Mouse (Mus musculus) heart, adult 11 months (tissue): Measurements from ENCODE around the gene Ccdc27.

Experiments used
- DNase-seq: peaks from one replicate; pipeline ENCODE4 v3.0.0; 2022

The Ccdc27 gene

DNA sequence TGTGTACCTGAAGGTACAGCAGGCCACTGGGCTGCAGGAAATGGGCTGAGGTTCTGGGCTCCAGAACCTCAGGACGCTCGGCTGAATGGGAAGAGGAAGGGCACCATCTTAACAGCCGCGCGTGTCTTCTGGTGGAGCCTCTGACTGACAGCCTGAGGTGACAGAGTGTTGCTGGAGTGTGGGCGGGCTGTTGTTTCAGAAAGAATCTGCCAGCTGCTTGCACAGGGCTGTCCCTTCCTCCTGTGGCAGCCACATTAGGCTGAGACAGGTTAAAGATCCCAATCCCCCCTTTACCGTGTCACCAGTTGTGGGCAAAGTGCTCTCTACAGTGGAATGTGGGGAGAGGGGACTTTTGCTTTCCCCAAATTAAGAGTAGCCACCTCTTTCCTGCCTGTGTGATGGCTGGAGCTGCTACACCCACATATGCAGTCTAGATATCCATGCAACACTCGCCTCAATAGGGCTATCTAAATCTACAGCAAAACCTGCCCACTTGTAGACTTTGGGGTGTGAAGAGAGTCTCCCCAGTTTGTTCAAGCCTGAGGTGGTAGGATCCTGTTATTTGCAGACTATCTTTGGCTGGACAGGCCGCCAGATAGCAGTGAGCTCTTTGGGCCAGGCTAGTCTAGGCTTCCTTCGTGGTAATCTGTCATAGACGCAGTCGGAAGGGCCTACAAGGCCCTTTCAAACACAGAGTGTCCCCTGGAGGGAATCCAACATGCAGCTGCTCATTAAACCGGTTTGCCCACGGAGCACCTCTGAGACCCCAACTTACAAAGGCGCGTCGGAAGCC is 17.6 kb downstream of the Ccdc27 start:
- DNase-seq = peak; percentile 91

DNA sequence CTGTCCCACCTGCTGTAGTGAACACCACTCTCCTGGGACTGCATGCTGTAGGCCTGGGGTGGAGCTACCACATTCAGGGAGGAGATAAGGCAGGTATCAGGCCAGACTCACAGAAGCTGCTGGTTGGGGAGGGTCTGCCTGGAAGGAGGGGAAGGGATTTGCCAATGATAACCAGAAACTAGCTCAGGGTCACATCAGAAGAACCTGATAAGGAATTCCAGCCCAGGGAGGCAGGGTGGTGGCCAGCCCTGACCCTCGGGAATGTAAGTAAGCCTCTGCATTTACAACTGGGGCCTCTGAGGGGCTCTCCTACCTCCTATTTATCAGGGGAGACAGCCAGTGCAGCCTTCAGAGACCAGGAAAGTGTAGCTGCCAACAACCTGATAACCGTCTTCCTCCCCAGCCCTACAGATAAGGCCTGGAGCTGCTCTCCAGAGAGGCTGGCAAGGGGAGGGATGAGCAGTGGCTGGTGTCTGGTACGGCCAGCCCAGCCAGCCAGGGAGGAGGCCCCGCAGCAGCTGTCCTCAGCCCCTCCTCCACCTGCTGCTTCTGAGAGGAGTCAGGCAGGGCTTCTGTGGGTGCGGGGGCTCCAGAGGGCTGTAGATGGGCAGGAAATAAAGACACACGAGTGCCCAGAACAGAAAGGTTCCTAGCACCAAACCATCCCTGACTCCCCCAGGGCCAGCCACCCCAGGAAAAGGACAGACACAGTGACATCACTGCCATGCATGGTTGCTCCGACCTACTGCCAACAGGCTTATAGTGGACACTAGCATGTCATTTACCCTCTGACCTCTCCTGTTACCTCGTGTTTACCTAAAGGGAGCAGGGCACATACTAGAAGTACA is 18.5 kb downstream of the Ccdc27 start:
- peak; percentile 96 for DNase-seq

DNA sequence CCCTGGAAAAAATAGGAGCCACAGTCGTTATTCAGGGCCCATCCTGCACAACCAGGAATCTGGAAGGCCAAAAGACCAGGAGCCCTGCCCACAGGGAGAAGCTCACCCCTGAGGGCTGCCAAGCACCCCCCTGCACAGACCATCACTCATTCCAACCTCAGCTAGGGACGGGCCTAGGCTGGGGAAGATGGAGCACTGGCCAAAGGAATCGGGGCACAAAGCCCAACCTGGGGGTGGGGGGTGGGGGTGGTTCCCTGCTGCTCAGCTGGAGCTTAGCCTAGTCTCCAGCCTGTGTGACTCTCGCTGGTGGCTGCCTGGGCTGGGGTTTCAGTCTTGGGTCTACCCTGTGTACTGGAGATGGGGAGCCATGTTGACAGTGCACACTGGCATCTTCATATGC is 19.6 kb downstream of the Ccdc27 start:
- DNase-seq = no peak

DNA sequence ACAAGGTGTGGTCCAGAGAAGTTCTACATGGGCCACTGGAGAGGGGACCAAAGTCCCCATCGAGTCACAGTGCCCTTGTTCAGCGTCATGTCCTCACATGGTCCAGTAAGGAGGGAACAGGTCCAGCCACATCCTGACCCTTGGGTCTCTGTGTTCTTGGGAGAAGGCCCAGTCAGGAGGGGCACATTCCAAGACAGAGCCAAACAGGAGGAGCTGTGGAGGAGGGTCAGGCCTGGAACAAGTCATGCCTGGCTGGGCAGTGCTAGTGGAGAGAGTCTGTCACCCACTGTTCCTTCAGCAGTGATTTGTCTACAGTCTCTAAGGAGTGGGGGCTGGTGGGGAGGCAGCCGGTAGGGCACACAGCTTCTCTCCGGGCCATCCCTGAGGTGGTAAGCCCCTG is 20.1 kb downstream of the Ccdc27 start:
- DNase-seq = peak; percentile 98

DNA sequence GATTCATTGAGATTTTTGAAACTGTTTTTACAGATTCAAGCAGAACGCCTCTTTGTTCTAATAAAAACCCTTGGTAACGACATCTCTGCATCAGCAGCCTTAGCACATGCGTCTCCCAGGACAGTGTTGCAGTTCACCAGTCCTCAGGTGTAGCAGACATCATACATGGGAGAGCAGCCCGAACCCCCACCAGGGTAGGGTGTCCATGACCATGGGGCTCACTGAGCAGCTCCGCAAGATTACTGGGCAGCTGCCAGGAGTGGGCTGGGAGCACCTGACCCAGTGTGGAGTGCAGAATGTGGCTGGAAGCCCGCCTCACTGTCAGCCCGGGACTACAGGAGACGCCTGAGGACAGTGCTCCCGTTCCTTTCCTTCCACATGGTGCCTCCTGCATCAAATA is 21.0 kb downstream of the Ccdc27 start:
- DNase-seq = peak; percentile 94

DNA sequence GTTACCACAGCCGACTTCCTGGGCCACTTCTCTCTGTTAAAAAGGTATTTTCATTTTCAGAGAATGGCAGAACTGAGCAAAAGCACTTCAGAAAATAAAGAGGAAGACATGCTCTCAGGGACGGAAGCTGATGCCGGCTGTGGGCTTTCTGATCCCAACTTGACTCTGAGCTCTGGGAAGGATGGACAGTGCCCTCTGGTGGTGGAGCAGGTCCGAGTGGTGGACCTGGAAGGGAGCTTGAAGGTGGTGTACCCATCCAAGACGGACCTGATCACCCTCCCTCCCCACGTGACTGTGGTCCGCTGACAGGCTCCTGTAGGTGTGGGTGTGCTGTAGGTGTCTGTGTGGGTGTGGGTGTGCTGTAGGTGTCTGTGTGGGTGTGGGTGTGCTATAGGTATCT is 22.9 kb downstream of the Ccdc27 start:
- peak; percentile 94 for DNase-seq

DNA sequence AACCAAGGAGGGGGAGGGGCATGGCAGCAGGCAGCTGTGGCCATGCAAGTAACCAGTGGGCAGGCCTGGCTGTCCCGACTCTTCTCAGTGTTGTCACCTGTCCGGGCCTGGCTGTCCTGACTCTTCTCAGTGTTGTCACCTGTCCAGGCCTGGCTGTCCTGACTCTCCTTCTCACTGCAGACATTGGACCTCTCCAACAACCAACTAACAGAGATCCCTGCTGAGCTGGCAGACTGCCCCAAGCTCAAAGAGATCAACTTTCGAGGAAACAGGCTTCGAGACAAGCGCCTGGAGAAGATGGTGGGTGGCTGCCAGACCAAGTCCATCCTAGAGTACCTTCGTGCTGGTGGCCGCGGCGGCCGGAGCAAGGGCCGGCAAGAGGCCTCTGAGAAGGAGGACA is 27.0 kb downstream of the Ccdc27 start:
- no peak for DNase-seq

DNA sequence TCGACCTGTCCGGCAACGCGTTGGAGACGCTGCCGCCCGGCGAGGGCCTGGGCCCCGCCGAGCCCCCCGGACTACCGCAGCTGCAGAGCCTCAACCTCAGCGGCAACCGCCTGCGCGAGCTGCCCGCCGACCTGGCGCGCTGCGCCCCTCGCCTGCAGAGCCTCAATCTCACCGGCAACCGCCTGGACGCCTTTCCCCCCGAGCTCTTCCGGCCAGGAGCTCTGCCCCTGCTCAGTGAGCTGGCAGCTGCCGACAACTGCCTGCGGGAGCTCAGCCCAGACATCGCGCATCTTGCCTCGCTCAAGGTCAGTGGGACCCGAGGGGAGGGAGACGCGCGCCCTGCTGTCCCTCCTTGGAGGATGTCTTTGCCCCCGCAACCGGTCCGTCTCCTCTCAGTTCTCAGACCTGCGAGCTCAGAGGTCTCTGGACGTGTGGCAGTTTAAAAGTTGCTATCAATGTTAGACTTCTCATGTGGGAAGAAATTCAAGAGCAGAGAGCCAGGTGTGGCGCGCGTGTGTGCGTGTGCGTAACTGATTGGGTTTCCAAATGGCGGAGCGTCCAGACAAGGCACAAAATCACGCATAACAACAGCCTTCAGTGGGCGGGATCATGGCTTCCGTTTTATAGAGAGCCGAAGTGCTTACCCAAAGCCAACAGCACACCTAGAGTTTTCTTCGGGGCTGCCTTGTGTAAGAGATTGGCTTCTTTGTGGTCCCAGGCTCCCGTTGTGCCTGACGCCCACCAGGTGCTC is 30.2 kb downstream of the Ccdc27 start:
- peak; percentile 88 for DNase-seq

DNA sequence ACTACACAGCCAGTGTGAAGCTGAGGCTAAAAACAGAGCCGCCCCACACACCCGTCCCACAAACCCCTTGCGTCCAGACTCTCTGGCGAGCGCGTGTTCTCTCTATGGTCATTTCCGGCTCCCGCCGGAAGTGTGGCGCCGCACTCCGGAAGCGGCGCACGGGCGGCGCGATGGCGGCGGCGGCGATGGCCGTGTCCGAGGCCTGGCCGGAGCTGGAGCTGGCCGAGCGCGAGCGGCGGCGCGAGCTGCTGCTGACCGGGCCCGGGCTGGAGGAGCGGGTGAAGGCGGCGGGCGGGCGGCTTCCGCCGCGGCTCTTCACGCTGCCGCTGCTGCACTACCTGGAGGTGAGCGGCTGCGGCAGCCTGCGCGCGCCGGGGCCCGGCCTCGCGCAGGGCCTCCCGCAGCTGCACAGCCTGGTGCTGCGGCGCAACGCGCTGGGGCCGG is 30.8 kb downstream of the Ccdc27 start, which contains the start of gene Lrrc47:
Lrrc47 (plus strand) TSS at position 86 of the 444 bp plus-strand sequence.
- peak; percentile 98 for DNase-seq

DNA sequence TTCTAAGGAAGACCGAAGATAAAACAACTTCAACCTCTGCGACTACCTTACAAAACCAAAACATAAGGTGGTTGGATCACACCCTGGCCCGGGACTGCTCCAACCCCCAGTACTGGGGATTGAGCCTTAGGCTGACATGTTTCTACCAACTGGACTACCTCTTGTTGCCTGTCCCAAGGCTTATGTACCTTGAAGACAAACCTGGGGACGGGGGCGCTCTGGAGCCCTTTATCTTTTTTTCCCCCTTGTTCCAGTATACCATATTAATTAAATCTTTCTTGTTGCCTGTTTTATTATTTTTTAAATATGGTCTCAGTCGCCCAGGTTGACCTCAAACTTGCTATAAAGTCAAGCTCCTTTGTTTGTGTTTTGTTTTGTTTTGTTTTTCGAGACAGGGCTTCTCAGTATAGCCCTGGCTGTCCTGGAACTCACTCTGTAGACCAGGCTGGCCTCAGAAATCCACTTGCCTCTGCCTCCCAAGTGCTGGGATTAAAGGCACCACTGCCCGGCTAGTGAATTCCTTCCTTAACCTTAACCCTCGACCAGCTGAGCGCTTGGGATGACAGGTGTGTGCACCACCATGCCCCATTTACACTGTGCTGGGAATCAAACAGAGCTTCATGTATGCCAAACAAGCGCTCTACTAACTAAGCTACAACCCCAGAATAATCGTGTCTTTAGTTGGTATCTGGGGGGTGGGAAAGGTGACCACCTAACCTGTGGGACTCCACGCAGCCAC is 31.4 kb downstream of the Ccdc27 start:
- no peak for DNase-seq

DNA sequence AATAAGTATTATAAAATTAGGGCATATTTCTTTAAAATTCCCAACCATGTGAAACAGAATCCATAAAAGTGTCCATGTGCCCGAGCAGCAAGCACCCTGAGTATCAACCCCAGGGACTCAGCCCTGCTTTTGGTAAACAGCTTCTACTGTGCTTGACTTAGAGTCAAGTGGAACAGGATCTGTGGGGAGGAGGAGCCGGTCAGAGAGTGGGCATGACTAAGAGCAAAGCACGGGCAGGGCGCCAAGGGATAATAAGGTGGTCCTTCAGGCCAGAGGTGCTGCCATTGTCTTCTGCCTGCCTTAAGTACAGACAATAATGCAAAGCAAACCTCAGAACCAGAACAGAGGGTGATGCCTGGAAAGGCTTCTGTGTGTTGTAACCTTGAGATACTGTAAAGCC is 34.7 kb downstream of the Ccdc27 start:
- DNase-seq = peak; percentile 61

DNA sequence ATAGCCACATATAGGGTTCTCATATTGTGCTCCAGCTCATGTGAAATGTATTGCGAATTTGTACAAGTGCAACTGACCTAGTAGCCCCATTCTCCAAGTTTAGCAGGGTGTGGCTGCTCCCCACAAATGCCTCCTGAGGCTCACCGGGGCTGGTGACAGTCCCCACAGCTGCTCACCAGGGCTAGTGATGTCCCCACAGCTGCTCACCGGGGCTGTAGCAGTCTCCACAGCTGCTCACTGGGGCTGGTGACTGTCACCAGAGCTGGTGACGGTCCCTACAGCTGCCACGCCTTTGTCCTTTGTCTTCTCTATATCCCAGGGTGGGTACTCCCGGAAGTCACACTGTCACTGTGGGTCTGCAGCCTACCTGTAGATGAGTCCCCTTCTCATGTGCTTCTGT is 36.2 kb downstream of the Ccdc27 start:
- no peak for DNase-seq

DNA sequence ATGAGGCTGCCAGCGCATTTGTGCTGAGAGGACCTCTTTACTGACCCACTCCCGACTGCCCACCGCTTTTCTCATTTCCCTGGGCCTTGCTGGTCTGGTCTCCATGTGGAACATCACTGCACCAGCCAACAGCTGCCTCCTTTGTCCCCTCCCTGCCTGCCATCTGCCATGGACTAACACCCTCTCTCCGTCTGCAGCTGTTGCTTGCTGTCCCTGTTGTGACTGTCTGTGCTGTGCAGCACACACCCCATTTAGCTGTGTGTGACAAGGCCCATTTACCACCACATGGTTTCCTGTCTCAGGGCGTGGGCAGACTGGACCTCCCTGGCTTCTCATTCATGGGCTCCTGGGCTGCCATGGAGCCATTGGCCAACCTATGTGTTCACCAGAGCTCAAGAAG is 37.0 kb downstream of the Ccdc27 start:
- no peak for DNase-seq

DNA sequence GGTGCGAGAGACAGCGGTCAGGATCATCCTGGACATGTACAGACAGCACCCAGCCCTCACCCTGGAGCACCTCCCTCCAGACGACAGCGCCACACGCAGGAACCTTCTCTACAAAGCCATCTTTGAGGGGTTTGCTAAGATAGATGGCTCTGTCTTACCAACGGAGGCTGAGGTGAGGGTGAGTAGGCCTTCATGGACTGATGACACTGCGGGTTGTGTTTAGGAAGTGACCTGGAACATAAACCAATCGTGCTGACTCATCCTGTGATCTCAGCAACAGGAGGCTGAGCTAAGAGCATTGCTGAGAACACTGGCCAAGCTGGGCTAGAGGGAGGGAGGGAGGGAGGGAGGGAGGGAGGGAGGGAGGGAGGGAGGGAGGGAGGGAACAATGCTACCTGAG is 49.0 kb downstream of the Ccdc27 start:
- no peak for DNase-seq

DNA sequence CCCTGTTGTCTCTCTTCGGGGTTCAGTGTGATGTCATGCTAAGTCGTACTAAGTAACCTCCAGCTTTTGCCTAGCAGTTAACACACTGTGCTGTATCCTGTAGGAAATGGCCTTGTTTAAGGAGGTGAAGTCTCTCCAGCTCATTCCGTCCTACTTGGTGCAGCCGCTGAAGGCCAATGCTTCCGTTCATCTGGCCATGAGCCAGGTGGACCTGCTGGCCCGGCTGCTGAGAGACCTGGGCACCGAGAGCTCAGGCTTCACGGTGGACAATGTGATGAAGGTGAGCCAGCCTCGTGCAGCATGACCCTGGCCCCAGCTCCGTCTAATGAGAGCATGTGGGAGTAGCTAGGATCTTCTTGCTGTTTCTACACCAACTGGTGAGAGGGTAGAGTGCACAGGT is 49.8 kb downstream of the Ccdc27 start:
- no peak for DNase-seq

DNA sequence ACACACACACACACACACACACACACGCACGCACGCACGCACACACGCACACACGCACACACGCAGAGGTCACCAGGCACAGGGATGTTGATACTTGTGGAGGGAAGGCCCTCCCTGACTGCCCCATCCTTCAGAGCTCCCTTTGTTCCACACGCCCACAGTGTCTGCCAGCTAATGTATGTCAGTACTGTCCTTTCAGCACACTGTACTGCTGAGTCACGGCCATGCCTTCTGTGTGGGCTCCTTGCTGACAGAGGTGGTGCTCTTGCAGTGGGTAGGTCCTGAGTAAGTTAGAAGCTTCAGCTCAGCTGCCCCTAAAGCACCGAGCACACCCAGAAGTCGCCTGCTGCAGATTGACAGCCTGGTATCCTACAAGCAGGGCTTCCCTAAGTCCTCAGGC is 62.0 kb downstream of the Ccdc27 start:
- DNase-seq = no peak

DNA sequence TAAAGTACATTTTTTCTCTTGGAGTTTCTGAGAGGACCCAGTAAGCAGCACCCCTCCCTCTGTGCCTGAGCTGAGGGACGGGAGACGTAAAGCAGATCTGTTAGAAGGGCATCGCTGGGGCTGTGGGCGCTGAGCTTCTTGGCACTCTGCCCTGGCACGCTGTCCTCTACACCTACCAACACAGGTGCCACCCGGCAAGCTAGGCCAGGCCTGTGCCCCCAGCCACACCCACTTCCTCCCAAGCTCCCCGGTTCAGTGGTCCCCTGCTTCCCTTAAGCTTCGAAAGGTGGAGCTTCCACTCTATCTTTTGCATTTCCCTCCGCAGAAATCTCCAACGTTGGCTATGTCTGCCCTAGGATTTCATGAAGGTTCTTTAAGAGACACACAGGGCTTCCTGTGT is 63.2 kb downstream of the Ccdc27 start:
- DNase-seq = peak; percentile 85
